Mouse (Mus musculus) midbrain, embryonic 14.5 days (tissue): ENCODE measurements at regions not wholly inside any gene's neighbourhood (a gene's known extent, or its start where the extent isn't known, plus 50 kb on each side); places are given as distances from the start of the nearest gene placed in this dataset.

ENCODE experiments used
- ATAC-seq: fragments of 200-750 bp; cut with Nextera tagmentation; 2 replicates; pipeline ENCODE4 v1.8.0; 2017; ENCODE audit warnings: moderate number of reproducible peaks, moderate library complexity; ENCODE audit not compliant: low FRiP score, low TSS enrichment
- DNase-seq: peaks from one replicate; pipeline ENCODE4 v3.0.0-alpha.2; 2015
- H3K27ac ChIP-seq: fragments of 300-500 bp; sonication (generic); replicated peaks from 2 replicates; pipeline ENCODE4 v1.5.1; 2014; ENCODE audit warnings: mild to moderate bottlenecking, low read depth, low read length, moderate library complexity
- H3K27me3 ChIP-seq: fragments of 300-500 bp; sonication (generic); 2 replicates; pipeline ENCODE4 v1.6.1; 2014; ENCODE audit warnings: low read length, control low read depth, mixed read lengths; ENCODE audit not compliant: control insufficient read depth, insufficient read depth
- H3K36me3 ChIP-seq: fragments of 300-500 bp; sonication (generic); 2 replicates; pipeline ENCODE4 v1.6.1; 2014; ENCODE audit warnings: low read length, control low read depth; ENCODE audit not compliant: control insufficient read depth, insufficient read depth
- H3K4me1 ChIP-seq: fragments of 300-500 bp; sonication (generic); 2 replicates; pipeline ENCODE4 v1.6.1; 2014; ENCODE audit warnings: mild to moderate bottlenecking, antibody characterized with exemption, low read length, control low read depth; ENCODE audit not compliant: control insufficient read depth, insufficient read depth
- H3K4me2 ChIP-seq: fragments of 300-500 bp; sonication (generic); 2 replicates; pipeline ENCODE4 v1.6.1; 2014; ENCODE audit warnings: mild to moderate bottlenecking, low read length, moderate library complexity
- H3K4me3 ChIP-seq: fragments of 300-500 bp; sonication (generic); replicated peaks from 2 replicates; pipeline ENCODE4 v1.5.1; 2014; ENCODE audit warnings: low read depth, low read length
- H3K9ac ChIP-seq: fragments of 300-500 bp; sonication (generic); replicated peaks from 2 replicates; pipeline ENCODE4 v1.6.1; 2014; ENCODE audit warnings: mild to moderate bottlenecking, low read length, moderate library complexity
- H3K9me3 ChIP-seq: fragments of 300-500 bp; sonication (generic); 2 replicates; pipeline ENCODE4 v1.6.1; 2016; ENCODE audit warnings: low read length, control low read depth, mixed read lengths; ENCODE audit not compliant: control insufficient read depth
- WGBS: fragments of 180-500 bp; shearing (Covaris S2); extraction: QIAGEN DNeasy Blood & Tissue Kit; methylation state at CpG from one replicate; pipeline ENCODE4 v1.1.7; 2014; 5-methylcytosine and 5-hydroxymethylcytosine counted together

- ATAC-seq (peak; percentile 20; the same call in 1 of the 2 replicates), DNase-seq (peak; percentile 74)
- H3K9ac ChIP-seq, result no peak overlapping the region
- no peaks in the 10 kb centered on the region for H3K27me3 ChIP-seq
- no peak overlapping the region for H3K4me2 ChIP-seq
- no peak overlapping the region for H3K4me3 ChIP-seq
- no peak overlapping the region for H3K27ac ChIP-seq
- no peaks in the 10 kb centered on the region for H3K9me3 ChIP-seq
- no peaks in the 10 kb centered on the region for H3K4me1 ChIP-seq
- WGBS, result 46% methylated on average over 4 of the region's 4 CpGs
- no peaks in the 10 kb centered on the region for H3K36me3 ChIP-seq
Observed at GRCm38 (mm10) chr12:56404833-56405232, 59.1 kb upstream of the Mbip start.

DNA sequence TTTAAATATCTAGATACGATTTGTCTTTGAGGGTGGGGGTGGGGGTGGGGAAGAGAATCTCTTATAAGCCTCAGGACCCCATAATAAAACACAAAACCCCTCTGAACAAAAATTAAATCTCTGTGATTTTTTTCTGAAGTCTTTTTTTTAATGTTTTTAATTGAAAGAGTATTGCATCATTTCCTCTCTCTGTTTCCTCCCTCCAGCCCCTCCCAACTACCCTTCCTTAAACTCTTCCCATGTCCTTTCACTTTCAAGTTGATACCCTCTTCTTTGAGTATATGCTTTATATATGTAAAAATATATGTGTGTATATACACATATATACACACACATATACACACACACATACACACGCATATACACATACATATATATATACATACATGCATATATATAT, 58.6 kb upstream of the Mbip start:
- DNase-seq, result no peak
- no peak overlapping the region for H3K4me2 ChIP-seq
- no peaks in the 10 kb centered on the region for H3K36me3 ChIP-seq
- no peak overlapping the region for H3K27ac ChIP-seq
- H3K9ac ChIP-seq, result no peak overlapping the region
- no peaks in the 10 kb centered on the region for H3K4me1 ChIP-seq
- 88% methylated on average over 2 of the region's 2 CpGs for WGBS
- no peaks in the 10 kb centered on the region for H3K9me3 ChIP-seq
- no peaks in the 10 kb centered on the region for H3K27me3 ChIP-seq
- no peak for ATAC-seq
- no peak overlapping the region for H3K4me3 ChIP-seq

- ATAC-seq, result no peak
- no peak for DNase-seq
- WGBS, result 76% methylated on average over 6 of the region's 6 CpGs
Observed at GRCm38 (mm10) chr12:56403626-56404025, 57.9 kb upstream of the Mbip start.

GRCm38 (mm10) chr12:56402844-56403243, 57.1 kb upstream of the Mbip start:
- DNase-seq (peak; percentile 9), ATAC-seq (no peak)

More at GRCm38 (mm10) chr12:56403626-56404025, 57.9 kb upstream of the Mbip start:
- H3K4me1 ChIP-seq, result no peaks in the 10 kb centered on the region
- no peak overlapping the region for H3K9ac ChIP-seq
- no peak overlapping the region for H3K4me2 ChIP-seq
- H3K27ac ChIP-seq, result no peak overlapping the region
- no peak overlapping the region for H3K4me3 ChIP-seq
- no peaks in the 10 kb centered on the region for H3K9me3 ChIP-seq
- H3K36me3 ChIP-seq, result no peaks in the 10 kb centered on the region
- no peaks in the 10 kb centered on the region for H3K27me3 ChIP-seq

DNA sequence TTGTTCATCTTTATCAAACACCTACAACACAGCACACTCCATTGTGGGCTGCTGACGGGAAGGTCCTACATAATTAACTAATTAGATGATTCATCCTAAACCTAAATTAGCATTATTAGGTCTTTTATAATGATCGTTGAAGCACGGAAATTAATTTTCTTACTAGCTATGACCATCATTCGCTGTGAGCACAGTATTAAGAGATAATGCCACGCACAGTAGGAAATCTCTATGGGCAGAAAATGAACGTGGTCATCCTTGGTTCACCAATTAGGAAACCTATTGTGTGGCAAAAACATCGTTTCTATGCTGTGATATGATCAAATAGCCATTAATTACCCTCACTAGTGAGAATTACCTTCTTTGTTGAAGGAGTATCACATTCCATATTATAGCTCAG, 56.4 kb upstream of the Mbip start:
- H3K36me3 ChIP-seq, result no peaks in the 10 kb centered on the region
- H3K4me2 ChIP-seq, result no peak overlapping the region
- H3K9me3 ChIP-seq, result no peaks in the 10 kb centered on the region
- no peak overlapping the region for H3K9ac ChIP-seq
- H3K4me1 ChIP-seq, result no peaks in the 10 kb centered on the region
- H3K27ac ChIP-seq, result no peak overlapping the region
- ATAC-seq (no peak), DNase-seq (no peak)
- no peaks in the 10 kb centered on the region for H3K27me3 ChIP-seq
- no peak overlapping the region for H3K4me3 ChIP-seq
- WGBS, result 38% methylated on average over 7 of the region's 7 CpGs

More at GRCm38 (mm10) chr12:56402844-56403243, 57.1 kb upstream of the Mbip start:
- no peak overlapping the region for H3K4me2 ChIP-seq
- no peaks in the 10 kb centered on the region for H3K4me1 ChIP-seq
- H3K4me3 ChIP-seq, result no peak overlapping the region
- no peaks in the 10 kb centered on the region for H3K27me3 ChIP-seq
- no peak overlapping the region for H3K9ac ChIP-seq
- WGBS, result 18% methylated on average over 6 of the region's 6 CpGs
- H3K9me3 ChIP-seq, result no peaks in the 10 kb centered on the region
- H3K36me3 ChIP-seq, result no peaks in the 10 kb centered on the region
- H3K27ac ChIP-seq, result no peak overlapping the region
